ENCODE assay signal across 13 mouse cellular contexts in the genomic region with DNA sequence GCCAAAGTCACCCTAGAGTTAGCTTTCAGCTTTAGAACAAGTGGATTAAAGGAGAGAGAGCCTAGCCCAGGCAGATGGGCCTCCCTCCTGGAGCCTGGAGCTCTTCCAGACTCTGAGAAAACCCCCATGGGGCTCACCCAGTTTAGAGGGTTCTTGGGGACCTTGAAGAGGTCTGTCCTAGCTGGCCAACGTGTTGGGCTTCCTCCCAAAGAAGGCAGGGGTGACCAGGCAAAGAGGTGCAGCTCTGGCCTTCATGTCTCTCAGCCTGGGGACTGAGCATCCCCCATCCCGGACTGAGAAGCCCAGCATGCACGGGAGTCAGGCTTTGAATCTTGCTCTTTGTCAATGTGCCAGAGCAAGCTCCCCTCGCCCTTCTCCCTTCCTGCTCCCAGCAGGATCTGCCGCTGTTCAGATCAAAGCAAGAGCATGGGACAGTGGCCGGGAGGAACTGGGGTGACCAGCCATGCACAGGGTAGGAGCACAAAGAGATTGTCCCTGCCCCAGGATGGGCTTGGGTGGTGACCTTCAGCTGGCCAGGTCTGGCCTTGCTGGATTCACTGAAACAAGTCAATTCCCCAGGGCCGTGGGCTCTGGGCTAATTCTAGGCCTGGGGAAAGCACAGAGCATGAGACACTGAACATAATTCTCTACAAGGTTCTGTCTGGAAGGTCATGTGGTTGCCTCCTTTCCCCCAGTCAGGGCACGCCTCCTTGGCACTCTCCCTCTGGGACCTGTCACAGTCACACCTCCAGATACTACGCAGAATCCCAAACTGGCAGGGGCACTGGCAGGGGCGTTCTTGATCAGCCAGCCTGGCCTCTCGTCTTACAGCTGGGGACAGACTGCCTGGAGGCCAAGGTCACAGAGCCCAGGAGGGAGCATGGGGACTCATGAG. TPM values are rescaled to one million over a fixed set of nuclear protein-coding genes. Genes with fewer than 3 reads are reported as not detected.
DNase-seq lines count a peak whose midpoint lies in the region; ATAC-seq and TF ChIP-seq lines count a peak whose summit lies in the region.
"Had no signal": no experiment of that assay in that cellular context is flagged by ENCODE, and none has a peak within 500 bp of the region (broad histone marks: within the 10 kb centered on the region; RNA-seq: fewer than 3 reads in every experiment).

No protein-coding gene starts in this region.

- H3K4me2 ChIP-seq in intestine, embryonic 16.5 days (ENCODE audit: low read depth, low read length), result no peak overlapping the region
- no peak overlapping the region for H3K4me2 ChIP-seq in intestine, postnatal 0 days (replicated peaks; ENCODE audit: low read depth)
- no peak overlapping the region for H3K4me2 ChIP-seq in heart, embryonic 13.5 days
- H3K4me2 ChIP-seq in midbrain, embryonic 11.5 days, result no peak overlapping the region
- H3K4me2 ChIP-seq: liver, embryonic 12.5 days; neural tube, embryonic 13.5 days had no signal

- H3K4me3 ChIP-seq in intestine, embryonic 16.5 days (ENCODE audit: low read length), result no peak overlapping the region
- no peak overlapping the region for H3K4me3 ChIP-seq in intestine, postnatal 0 days (ENCODE audit: low read depth, low read length)
- no peak overlapping the region for H3K4me3 ChIP-seq in heart, embryonic 13.5 days
- H3K4me3 ChIP-seq in midbrain, embryonic 11.5 days (ENCODE audit: low read depth, low read length), result no peak overlapping the region
- H3K4me3 ChIP-seq in limb, embryonic 10.5 days, result no peak overlapping the region
- H3K4me3 ChIP-seq: liver, embryonic 12.5 days; megakaryocyte, embryonic 14.5 days; neural tube, embryonic 13.5 days had no signal

- no peaks in the 10 kb centered on the region for H3K4me1 ChIP-seq in intestine, embryonic 16.5 days (ENCODE audit: control insufficient read depth, insufficient read depth, low read length)
- no peaks in the 10 kb centered on the region for H3K4me1 ChIP-seq in intestine, postnatal 0 days (replicated peaks; ENCODE audit: control insufficient read depth, insufficient read depth, low read length)
- peaks cover 29% of the 10 kb centered on the region for H3K4me1 ChIP-seq in heart, embryonic 13.5 days
- H3K4me1 ChIP-seq in midbrain, embryonic 11.5 days (ENCODE audit: control insufficient read depth, insufficient read depth, low read length), result no peaks in the 10 kb centered on the region
- no peaks in the 10 kb centered on the region for H3K4me1 ChIP-seq in limb, embryonic 10.5 days
- H3K4me1 ChIP-seq: liver, embryonic 12.5 days; megakaryocyte, embryonic 14.5 days had no signal

- peak; percentile 72 for DNase-seq in adrenal gland, postnatal 25 days
- DNase-seq in kidney, postnatal 10 days, result peak; percentile 60
- no peak for DNase-seq in midbrain, embryonic 11.5 days (ENCODE audit: low spot score, missing footprints)
- DNase-seq in limb, embryonic 10.5 days (ENCODE audit: low spot score), result no peak
- DNase-seq in adipocyte (ENCODE audit: low spot score), result no peak
- DNase-seq: cerebellum, adult 9-10 months had no signal

- 0 out of 2 replicates have a peak overlapping the region, but pooled peaks have one; percentile 7 for H3K9ac ChIP-seq in intestine, embryonic 16.5 days (ENCODE audit: low read depth, low read length)
- no peak overlapping the region for H3K9ac ChIP-seq in intestine, postnatal 0 days (ENCODE audit: low read depth, low read length)
- peak overlapping the region; percentile 47; the same call in 1 of the 2 replicates for H3K9ac ChIP-seq in heart, embryonic 13.5 days
- H3K9ac ChIP-seq in midbrain, embryonic 11.5 days (ENCODE audit: low read length), result no peak overlapping the region
- H3K9ac ChIP-seq: liver, embryonic 12.5 days; neural tube, embryonic 13.5 days had no signal

- no peak for TF ChIP-seq CTCF in intestine, postnatal 0 days (IDR thresholded peaks at IDR 0.05; ENCODE audit: low read depth)

- no peaks in the 10 kb centered on the region for H3K36me3 ChIP-seq in intestine, embryonic 16.5 days (ENCODE audit: control insufficient read depth, insufficient read depth, low read length)
- H3K36me3 ChIP-seq in intestine, postnatal 0 days (ENCODE audit: control insufficient read depth, insufficient read depth), result no peaks in the 10 kb centered on the region
- no peaks in the 10 kb centered on the region for H3K36me3 ChIP-seq in heart, embryonic 13.5 days
- no peaks in the 10 kb centered on the region for H3K36me3 ChIP-seq in midbrain, embryonic 11.5 days (ENCODE audit: control insufficient read depth, insufficient read depth, low read length)
- no peaks in the 10 kb centered on the region for H3K36me3 ChIP-seq in limb, embryonic 10.5 days
- H3K36me3 ChIP-seq: liver, embryonic 12.5 days; neural tube, embryonic 13.5 days had no signal

- H3K27ac ChIP-seq in intestine, embryonic 16.5 days (ENCODE audit: low read length), result no peak overlapping the region
- no peak overlapping the region for H3K27ac ChIP-seq in intestine, postnatal 0 days (ENCODE audit: low read depth, low read length)
- peak overlapping the region; percentile 86 for H3K27ac ChIP-seq in heart, embryonic 13.5 days (replicated peaks)
- no peak overlapping the region for H3K27ac ChIP-seq in midbrain, embryonic 11.5 days (ENCODE audit: low read depth, low read length)
- H3K27ac ChIP-seq in limb, embryonic 10.5 days, result no peak overlapping the region
- H3K27ac ChIP-seq: liver, embryonic 12.5 days; neural tube, embryonic 13.5 days had no signal

- H3K9me3 ChIP-seq in intestine, embryonic 16.5 days (ENCODE audit: control insufficient read depth, low read length), result no peaks in the 10 kb centered on the region
- H3K9me3 ChIP-seq in intestine, postnatal 0 days (ENCODE audit: control insufficient read depth), result no peaks in the 10 kb centered on the region
- no peaks in the 10 kb centered on the region for H3K9me3 ChIP-seq in heart, embryonic 13.5 days
- no peaks in the 10 kb centered on the region for H3K9me3 ChIP-seq in midbrain, embryonic 11.5 days (ENCODE audit: control insufficient read depth, low read length)
- H3K9me3 ChIP-seq in limb, embryonic 10.5 days (replicated peaks), result no peaks in the 10 kb centered on the region
- H3K9me3 ChIP-seq: liver, embryonic 12.5 days; neural tube, embryonic 13.5 days had no signal

- ATAC-seq in intestine, embryonic 16.5 days, result no peak
- no peak for ATAC-seq in intestine, postnatal 0 days
- peak; percentile 65; the same call in 1 of the 2 replicates for ATAC-seq in heart, embryonic 13.5 days (ENCODE audit: extremely low read depth, insufficient number of reproducible peaks, low FRiP score, low TSS enrichment)
- ATAC-seq in midbrain, embryonic 11.5 days (ENCODE audit: low FRiP score), result no peak
- ATAC-seq: liver, embryonic 12.5 days had no signal

- 46% methylated on average over 11 of the region's 11 CpGs for WGBS in intestine, embryonic 16.5 days
- 52% methylated on average over 11 of the region's 11 CpGs for WGBS in intestine, postnatal 0 days
- WGBS in heart, embryonic 13.5 days, result 20% methylated on average over 11 of the region's 11 CpGs
- WGBS in midbrain, embryonic 11.5 days, result 49% methylated on average over 11 of the region's 11 CpGs
- 54% methylated on average over 11 of the region's 11 CpGs for WGBS in limb, embryonic 10.5 days

- H3K27me3 ChIP-seq in intestine, embryonic 16.5 days (replicated peaks; ENCODE audit: control insufficient read depth, insufficient read depth, low read length), result no peaks in the 10 kb centered on the region
- H3K27me3 ChIP-seq in intestine, postnatal 0 days (replicated peaks; ENCODE audit: control insufficient read depth, insufficient read depth, low read length), result no peaks in the 10 kb centered on the region
- peaks cover 44% of the 10 kb centered on the region for H3K27me3 ChIP-seq in heart, embryonic 13.5 days (replicated peaks)
- no peaks in the 10 kb centered on the region; the same call in none of the 2 replicates for H3K27me3 ChIP-seq in midbrain, embryonic 11.5 days (ENCODE audit: control insufficient read depth, insufficient read depth, low read length)
- peaks cover 35% of the 10 kb centered on the region for H3K27me3 ChIP-seq in limb, embryonic 10.5 days (ENCODE audit: low read depth, poor library complexity, severe bottlenecking)

RNA-seq across cellular contexts. Expression of a gene that starts 10.3 kb away (rescaled TPM):
- polyA plus RNA-seq in intestine, embryonic 16.5 days (2015; fragmentation: Nextera tagmentation; extraction: Ambion mirVana), result 31.0 and 37.6 TPM in 2 replicates
- 14.3 and 21.0 TPM in 2 replicates for polyA plus RNA-seq in intestine, postnatal 0 days (2015; fragmentation: Nextera tagmentation; extraction: Ambion mirVana)
- total RNA-seq in adrenal gland, postnatal 25 days (2021), result 28.5 and 42.3 TPM in 2 replicates
- 5.9 and 6.6 TPM in 2 replicates for polyA plus RNA-seq in heart, embryonic 13.5 days (2015; fragmentation: Nextera tagmentation; extraction: Ambion mirVana)
- polyA plus RNA-seq in midbrain, embryonic 11.5 days (2014; fragmentation: Nextera tagmentation; extraction: Ambion mirVana), result 0.62 and 0.92 TPM in 2 replicates
- 0.16 and 0.45 TPM in 2 replicates for polyA plus RNA-seq in limb, embryonic 10.5 days (2016; fragmentation: Nextera tagmentation; extraction: Ambion mirVana)
- total RNA-seq: granulocyte monocyte progenitor cell, adult 5-6 weeks had no signal

Comparison
In these comparisons a context has a peak if more than half of its experiments do, and no peak if none do; other contexts are left out.
1. H3K9ac ChIP-seq: peak in intestine, embryonic 16.5 days (single experiment) and heart, embryonic 13.5 days (single experiment); none in intestine, postnatal 0 days (single experiment) and midbrain, embryonic 11.5 days (single experiment).
2. DNase-seq: peak in adrenal gland, postnatal 25 days (single experiment) and kidney, postnatal 10 days (single experiment); none in midbrain, embryonic 11.5 days (single experiment), limb, embryonic 10.5 days (single experiment) and adipocyte (single experiment).